Mouse (Mus musculus) cerebellum, adult (tissue): ENCODE measurements at regions not wholly inside any gene's neighbourhood (a gene's known extent, or its start where the extent isn't known, plus 50 kb on each side); places are given as distances from the start of the nearest gene placed in this dataset.

ENCODE experiments used
- ATAC-seq: cut with Nextera tagmentation; 2 replicates; pipeline ENCODE4 v1.9.2; 2017; ENCODE audit warnings: mild to moderate bottlenecking, moderate library complexity, mixed read lengths; ENCODE audit not compliant: insufficient number of reproducible peaks, low FRiP score, low TSS enrichment

DNA sequence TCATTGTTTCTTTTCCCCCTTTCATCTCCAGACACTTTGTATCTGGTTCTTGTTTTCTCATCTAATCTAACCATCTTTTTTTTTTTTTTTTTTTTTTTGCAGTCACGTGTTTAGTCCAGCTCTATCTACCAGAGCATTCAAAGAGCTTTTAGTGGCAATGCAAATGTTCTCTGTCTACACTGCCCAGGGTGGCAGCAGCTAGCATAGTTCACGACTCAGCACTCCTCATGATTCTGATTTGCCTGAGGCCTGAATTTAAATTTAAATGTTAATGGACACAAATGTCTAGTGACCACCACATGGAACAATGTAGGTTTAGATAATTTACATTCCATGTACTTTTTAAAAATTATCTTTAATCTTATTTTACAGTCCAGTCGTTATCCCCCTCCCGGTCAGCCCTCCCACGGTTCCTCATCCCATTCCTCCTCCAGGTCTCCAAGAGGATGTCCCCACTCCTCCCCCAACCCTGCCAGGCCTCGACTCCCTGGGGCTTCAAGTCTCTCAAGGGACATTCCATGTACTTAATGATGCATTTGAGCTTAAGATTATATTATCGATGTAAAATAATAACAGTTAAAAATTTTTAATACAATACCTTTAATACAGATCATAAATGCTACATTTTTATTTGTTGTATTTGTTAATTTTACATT lies 153.1 kb upstream of the Cops8 start:
- ATAC-seq: no peak

GRCm38 (mm10) chr1:90451942-90452557 lies 150.7 kb upstream of the Cops8 start:
- no peak for ATAC-seq

DNA sequence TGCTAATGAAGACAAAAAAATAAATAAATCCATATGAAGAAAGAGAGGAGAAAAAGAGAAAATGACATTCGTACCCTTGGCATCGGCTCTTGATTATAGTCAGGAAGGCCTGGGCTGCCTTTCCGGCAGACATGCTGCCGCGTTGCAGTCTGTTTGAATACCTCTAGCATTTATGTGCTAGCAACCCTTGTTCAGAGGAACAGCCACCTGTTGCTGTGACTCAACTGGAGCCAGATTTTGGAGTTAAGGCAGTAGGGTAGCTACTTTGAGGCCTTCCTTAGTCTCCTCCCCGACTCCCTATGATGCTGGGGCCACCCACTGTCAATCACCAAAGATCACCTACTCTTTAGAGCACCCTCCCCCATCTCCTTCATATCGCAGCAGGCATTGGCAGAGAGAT lies 148.5 kb upstream of the Cops8 start:
- ATAC-seq: no peak

DNA sequence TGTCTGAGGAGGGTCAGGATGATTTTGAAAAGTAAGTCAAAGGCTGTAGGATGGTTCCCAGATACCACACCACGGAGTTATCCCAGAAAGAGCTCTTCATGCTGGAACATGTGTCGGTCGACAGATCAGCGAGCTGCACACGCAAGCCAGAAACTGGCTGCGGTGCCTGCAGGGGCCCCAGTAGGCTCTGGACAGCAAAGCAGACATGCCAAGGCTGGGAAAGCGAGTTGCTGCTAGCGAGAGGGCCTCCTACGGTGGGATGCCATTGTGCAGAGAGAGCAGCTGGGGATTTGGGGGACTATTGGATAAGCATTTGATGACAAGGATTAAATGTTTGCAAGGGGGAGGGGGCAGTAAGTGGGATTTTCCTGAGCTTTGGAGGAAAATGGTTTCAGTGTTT lies 145.4 kb upstream of the Cops8 start:
- no peak for ATAC-seq

GRCm38 (mm10) chr1:90458176-90458575 lies 144.6 kb upstream of the Cops8 start:
- no peak for ATAC-seq

- ATAC-seq: no peak
These were observed 141.1 kb upstream of the Cops8 start for GRCm38 (mm10) chr1:90461699-90462098.

- ATAC-seq: no peak
These were observed 139.5 kb upstream of the Cops8 start for GRCm38 (mm10) chr1:90463302-90463701.

DNA sequence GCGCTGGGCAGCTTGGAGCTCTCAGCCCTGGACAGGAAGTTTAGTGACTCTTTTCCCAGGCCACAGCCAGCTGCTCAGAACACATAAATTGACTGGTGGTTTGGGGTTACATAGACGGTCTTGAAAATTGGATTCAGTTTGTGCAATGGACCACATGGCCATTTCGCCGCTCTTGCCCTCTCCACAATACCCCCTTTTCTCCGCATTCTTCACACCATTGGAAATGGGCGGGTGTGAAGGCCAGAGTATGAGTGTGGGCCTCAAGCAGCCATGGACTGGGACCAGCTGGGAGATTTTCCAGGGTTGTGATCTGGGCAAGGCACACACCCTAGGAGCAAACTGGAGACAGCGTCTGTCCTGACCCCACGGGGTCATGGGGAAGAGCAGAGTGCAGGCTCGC lies 135.1 kb upstream of the Cops8 start:
- ATAC-seq: no peak

DNA sequence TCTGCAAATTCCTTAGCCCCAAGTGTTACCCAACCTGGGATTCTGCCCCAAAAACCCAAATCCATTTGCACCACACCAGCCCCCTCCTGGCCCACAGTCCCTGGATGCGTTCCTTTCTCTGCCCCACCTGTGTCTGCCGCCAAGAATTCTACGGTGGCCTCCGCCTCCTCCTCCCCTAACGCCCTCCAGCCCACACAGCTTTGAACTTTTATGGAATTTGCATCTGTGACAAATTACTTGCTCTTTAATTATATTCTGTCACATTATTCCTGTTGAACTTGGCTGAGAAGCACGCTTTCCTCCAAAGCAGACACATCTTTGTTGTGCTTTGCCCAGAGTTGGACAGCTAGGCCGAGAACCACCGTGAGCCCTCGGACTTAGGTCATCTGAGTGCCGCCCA lies 131.8 kb upstream of the Cops8 start:
- no peak for ATAC-seq

GRCm38 (mm10) chr1:90471806-90472205 lies 131.0 kb upstream of the Cops8 start:
- no peak for ATAC-seq

GRCm38 (mm10) chr1:90475060-90475813 lies 127.5 kb upstream of the Cops8 start:
- ATAC-seq: no peak

GRCm38 (mm10) chr1:90476556-90477243 lies 126.1 kb upstream of the Cops8 start:
- no peak for ATAC-seq

DNA sequence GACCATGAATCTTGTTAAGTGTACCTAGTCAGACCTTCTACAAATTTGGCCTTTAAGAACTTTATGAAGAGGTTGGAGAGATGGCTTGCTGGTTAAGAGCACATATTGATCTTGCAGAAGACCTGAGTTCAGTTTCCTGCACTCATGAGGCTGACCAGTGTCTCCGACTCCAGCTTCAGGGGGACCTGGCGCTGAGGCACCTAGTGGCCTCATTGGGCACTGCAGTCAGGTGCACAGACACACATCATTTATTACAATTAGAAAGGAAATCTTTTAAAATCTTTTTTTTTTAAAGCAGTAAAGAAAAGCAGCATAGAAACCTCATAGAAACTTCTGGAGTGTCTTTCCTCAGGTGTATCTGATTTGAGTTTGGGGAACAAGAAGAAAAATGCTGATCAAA lies 123.9 kb upstream of the Cops8 start:
- no peak for ATAC-seq

DNA sequence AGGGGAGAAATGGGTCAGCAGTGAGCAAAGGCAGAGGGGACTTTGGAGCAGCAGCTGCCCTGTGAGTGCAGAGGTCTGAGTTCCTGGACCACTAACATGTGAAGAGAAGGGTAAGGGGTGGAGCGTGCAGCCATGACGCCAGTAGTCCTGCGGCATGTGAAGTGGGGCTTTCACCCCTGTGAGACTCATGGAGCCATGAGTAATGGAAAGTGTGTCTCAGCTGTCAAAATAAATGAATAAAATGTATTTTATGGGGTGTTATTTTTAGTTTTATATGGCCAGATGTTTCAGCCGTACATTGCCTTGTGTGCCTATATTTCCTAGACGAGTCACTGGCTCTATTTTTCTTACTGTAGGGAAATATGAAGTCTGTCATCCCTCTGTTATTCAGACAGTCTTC lies 121.5 kb upstream of the Cops8 start:
- ATAC-seq: no peak

DNA sequence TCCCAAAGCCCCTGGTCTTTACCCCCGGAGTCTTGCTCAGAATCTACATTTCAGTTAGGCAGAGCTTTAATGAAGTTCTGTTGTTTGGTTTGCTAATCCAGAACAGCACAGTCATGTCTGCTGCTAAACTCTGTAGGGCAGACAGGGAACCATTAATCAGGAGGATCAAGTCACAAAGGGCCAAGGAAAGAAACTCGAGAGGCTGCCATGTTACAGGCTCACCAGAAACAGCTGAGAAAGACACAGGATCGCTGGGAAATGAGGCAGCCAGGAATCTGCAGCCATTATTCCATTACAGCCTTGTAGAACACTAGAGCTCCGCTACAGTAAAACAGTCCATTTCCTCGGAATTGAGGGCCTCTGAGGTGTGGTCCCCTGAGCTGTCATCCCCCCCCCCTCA lies 121.1 kb upstream of the Cops8 start:
- ATAC-seq: no peak

DNA sequence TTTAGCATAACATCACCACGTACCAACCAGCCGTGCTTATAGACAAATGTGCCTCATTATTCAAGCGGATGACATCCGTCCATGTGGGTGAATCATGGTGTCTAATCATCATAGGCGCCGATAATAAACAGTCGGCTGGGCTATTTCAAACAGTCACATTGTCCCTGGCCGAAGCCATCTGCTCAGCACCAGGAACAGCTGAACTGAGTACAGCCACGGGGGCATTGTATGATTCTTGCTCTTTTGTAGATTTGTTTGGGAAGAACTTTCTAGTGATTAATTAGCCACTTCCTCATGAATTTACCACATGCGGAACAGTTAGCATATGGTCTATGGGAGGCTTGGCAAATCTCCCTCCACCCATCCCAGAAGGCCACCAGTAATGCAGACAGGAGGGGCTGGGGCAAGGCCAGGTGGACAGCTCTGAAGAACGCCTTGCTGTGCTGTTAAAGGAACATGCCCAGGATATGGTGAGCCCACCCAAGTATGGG lies 116.4 kb upstream of the Cops8 start:
- peak; percentile 67 for ATAC-seq

DNA sequence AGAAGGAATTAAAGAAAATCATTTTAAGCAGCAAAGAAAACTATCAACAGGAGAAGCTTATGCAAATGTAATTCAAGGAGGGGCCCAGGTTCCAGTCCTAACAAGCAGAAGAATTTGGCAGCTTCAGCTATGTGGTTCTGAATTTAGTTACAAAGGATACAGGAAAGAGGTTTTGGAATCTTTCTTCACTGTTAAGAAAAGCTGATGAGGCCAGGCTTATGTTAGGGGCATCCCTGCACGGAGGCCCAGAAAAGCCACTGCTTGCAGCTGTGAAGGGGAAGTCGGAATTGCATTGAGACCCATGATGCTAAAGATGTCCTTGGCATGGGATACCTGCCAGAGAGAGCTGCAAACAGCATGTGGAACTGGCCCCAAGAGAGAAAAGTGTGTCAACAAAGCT lies 114.9 kb upstream of the Cops8 start:
- no peak for ATAC-seq

DNA sequence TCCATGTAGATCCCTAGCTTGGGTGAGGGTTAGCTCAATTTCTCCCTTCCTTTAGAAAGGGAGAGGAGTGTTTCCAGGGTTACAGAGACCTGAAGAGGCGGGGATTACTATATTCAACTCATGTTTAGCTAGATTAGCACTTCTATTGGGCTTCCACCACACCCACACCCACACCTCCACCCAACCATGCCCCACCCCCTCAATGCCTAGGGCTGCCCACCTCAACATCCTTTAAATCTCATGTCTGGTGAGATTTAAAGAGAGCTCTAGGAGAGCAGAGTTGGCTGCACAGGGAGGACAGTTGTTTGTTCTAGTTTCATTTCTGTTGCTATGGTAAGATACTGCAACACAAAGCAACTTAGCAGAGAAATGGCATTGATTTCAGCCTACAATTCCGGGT lies 113.8 kb upstream of the Cops8 start:
- no peak for ATAC-seq

DNA sequence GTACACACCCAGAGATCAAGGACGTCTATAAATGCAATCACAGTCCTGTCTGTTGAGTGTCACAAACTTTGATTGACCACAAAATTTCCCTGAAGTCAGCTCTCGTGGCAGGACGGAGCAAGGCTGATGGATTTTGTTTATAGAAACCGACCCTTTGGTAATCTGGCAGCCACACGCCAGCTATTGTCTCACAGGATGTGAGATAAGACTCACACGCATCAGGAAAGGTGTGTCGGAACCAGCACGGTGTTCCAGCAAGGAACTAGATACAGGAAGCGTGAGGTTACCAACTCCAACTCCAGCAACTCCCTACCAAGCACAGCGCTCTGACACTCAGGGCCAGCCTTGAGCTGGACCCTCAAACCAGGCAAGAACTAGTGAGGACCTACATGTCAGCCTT lies 112.4 kb upstream of the Cops8 start:
- no peak for ATAC-seq

- no peak for ATAC-seq
These were observed 109.3 kb upstream of the Cops8 start for GRCm38 (mm10) chr1:90493481-90493880.

DNA sequence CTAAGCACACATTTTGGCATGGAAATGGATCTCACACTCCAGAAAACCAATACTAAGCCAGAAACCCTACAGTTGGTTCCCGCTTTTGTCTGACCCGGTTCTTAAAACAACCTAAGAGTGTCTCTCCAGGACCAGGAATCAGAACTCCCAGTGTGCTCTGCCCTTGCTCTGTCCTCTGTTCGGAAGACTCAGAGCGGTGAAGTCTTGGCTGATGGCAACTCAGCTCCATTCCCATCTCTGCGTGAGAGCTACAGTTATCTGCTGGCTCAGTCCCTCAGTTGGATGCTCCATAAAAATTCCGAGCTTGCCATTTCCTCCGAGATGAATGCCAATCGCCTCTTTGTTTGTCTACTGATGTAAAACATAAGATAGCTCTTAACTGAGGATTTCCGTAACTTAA lies 107.6 kb upstream of the Cops8 start:
- ATAC-seq: no peak
